Mouse (Mus musculus): ENCODE results near the gene Dnah17. TPM values are rescaled to one million over a fixed set of nuclear protein-coding genes. Genes with fewer than 3 reads are reported as not detected.

Gene Dnah17
- polyA plus RNA-seq, 1 experiment from 2014 or later = 0.15 TPM

- Histone ChIP-seq H3K27ac (no peak overlapping the region), H3K36me3 (peaks cover 10% of the 10 kb centered on the region; the same call in 1 of the 2 replicates), H3K9ac (no peak overlapping the region), H3K27me3 (replicated peaks) (no peaks in the 10 kb centered on the region), H3K4me3 (replicated peaks) (no peak overlapping the region), H3K9me3 (no peaks in the 10 kb centered on the region), H3K4me1 (peaks cover 5% of the 10 kb centered on the region), H3K4me2 (no peak overlapping the region)
- ATAC-seq (ENCODE audit: insufficient read depth, low FRiP score, low read depth) = no peak
- WGBS = 80% methylated on average over 12 of the region's 12 CpGs
Observed at GRCm38 (mm10) chr11:118014391-118014995, 115.9 kb downstream of the Dnah17 start.

DNA sequence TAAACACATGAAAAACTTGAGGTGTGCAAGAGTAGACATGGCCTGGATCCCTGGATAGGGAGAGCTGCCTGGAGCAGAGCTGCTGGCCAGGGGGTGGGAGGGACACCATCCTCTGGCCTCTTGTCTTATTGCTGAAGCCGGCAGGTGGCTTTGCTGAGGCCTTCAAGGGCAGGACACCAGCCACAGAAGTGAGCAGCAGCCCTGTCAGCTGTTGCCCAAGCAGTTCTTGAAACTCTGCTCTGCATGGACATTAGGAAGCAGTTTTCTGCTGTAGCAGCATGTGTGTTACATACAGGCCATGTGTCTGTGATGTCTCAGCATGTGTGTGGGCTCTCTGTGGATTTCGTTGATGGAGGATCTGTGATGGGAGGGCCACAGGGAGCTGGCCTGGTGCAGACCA lies 117.1 kb downstream of the Dnah17 start:
- WGBS = 63% methylated on average over 2 of the region's 2 CpGs
- Histone ChIP-seq H3K9ac (no peak overlapping the region), H3K9me3 (no peaks in the 10 kb centered on the region), H3K4me3 (replicated peaks) (no peak overlapping the region), H3K36me3 (peaks cover 7% of the 10 kb centered on the region; the same call in 1 of the 2 replicates), H3K4me1 (peaks cover 16% of the 10 kb centered on the region), H3K27ac (no peak overlapping the region), H3K4me2 (no peak overlapping the region), H3K27me3 (replicated peaks) (no peaks in the 10 kb centered on the region)
- no peak for ATAC-seq (ENCODE audit: insufficient read depth, low FRiP score, low read depth)

DNA sequence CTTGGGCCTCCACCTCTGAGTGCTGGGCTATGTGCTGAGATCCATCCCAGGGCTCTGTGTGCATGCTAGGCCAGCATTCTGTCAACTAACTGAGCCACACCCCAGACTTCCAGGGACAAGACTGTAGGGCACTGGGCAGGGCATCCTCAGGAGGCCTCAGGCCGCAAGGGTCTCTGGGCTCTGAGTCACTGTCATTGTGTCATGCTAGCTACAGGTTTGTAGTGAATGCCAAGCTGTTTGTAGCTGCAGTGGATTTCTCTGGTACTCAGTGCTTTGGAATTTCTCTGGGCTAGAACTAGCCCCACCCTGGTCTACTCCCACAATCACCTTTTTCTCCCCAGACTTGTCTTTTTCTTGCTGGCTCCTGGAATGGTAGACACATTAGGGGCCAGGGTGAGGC lies 117.8 kb downstream of the Dnah17 start:
- 0 out of 2 replicates have a peak, but pooled peaks cover under 1% of the 10 kb centered on the region for H3K36me3 ChIP-seq
- no peak overlapping the region for H3K4me2 ChIP-seq
- ATAC-seq (ENCODE audit: insufficient read depth, low FRiP score, low read depth) = no peak
- H3K27ac ChIP-seq = no peak overlapping the region
- no peak overlapping the region for H3K9ac ChIP-seq
- no peak overlapping the region for H3K4me3 ChIP-seq (replicated peaks)
- H3K4me1 ChIP-seq = peaks cover 24% of the 10 kb centered on the region
- H3K27me3 ChIP-seq (replicated peaks) = no peaks in the 10 kb centered on the region
- H3K9me3 ChIP-seq = no peaks in the 10 kb centered on the region
- 72% methylated on average over 1 of the region's 1 CpGs for WGBS

GRCm38 (mm10) chr11:118009865-118010571 lies 120.4 kb downstream of the Dnah17 start:
- peaks cover 30% of the 10 kb centered on the region for H3K4me1 ChIP-seq
- no peaks in the 10 kb centered on the region for H3K27me3 ChIP-seq (replicated peaks)
- H3K4me2 ChIP-seq = no peak overlapping the region
- H3K4me3 ChIP-seq (replicated peaks) = no peak overlapping the region
- H3K9me3 ChIP-seq = no peaks in the 10 kb centered on the region
- H3K9ac ChIP-seq = no peak overlapping the region
- peak overlapping the region; percentile 48 for H3K27ac ChIP-seq
- no peak for ATAC-seq (ENCODE audit: insufficient read depth, low FRiP score, low read depth)
- WGBS = 52% methylated on average over 4 of the region's 4 CpGs
- H3K36me3 ChIP-seq = peaks cover 18% of the 10 kb centered on the region

- Histone ChIP-seq H3K9me3 (no peaks in the 10 kb centered on the region), H3K4me3 (replicated peaks) (no peak overlapping the region), H3K36me3 (peaks cover 24% of the 10 kb centered on the region), H3K27me3 (replicated peaks) (no peaks in the 10 kb centered on the region), H3K9ac (no peak overlapping the region), H3K4me1 (peaks cover 30% of the 10 kb centered on the region), H3K27ac (no peak overlapping the region; the same call in 1 of the 2 replicates), H3K4me2 (no peak overlapping the region)
- 73% methylated on average over 8 of the region's 8 CpGs for WGBS
- no peak for ATAC-seq (ENCODE audit: insufficient read depth, low FRiP score, low read depth)
Observed at GRCm38 (mm10) chr11:118008843-118009242, 121.6 kb downstream of the Dnah17 start.

- WGBS = 63% methylated on average over 5 of the region's 5 CpGs
- H3K27ac ChIP-seq = peak overlapping the region; percentile 55; the same call in 1 of the 2 replicates
- H3K4me1 ChIP-seq = peaks cover 30% of the 10 kb centered on the region
- H3K27me3 ChIP-seq (replicated peaks) = no peaks in the 10 kb centered on the region
- H3K4me3 ChIP-seq (replicated peaks) = no peak overlapping the region
- no peak for ATAC-seq (ENCODE audit: insufficient read depth, low FRiP score, low read depth)
- no peak overlapping the region; the same call in 1 of the 2 replicates for H3K9ac ChIP-seq
- H3K4me2 ChIP-seq = no peak overlapping the region
- peaks cover 30% of the 10 kb centered on the region for H3K36me3 ChIP-seq
- H3K9me3 ChIP-seq = no peaks in the 10 kb centered on the region
Observed at GRCm38 (mm10) chr11:118008144-118008805, 122.2 kb downstream of the Dnah17 start.

DNA sequence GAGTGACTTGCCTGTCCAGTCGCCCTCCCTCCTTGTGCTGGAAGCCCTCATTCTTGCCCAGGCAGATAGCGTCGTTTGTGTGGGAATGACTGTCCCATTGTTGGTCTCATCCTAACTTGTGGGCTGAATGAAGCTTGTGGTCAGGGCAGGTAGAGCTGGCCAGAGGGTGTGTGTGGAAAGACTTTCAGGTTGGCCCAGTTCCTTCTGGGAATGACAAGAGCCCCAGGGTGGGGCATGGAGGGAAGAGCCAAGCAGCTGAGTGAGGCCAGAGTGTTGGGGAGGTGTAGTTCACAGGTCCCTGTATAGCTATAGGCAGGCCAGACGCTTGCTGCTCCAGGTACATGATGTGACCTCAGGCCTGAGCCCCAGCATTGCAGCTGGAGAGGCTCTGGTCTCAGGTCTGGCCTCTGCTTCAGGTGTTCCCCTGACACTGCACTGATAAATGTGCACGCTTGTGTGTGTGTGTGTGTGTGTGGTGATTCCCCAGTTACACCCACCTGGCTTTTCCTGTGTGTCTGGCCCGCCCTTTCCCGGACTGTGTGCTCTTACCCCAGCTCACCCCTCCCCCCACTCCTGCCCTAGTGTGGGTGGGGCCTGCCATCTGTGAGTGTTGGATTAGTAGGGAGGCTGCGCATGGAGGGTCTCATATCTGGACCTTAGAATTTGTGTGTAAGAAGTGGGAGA lies 122.8 kb downstream of the Dnah17 start:
- Histone ChIP-seq H3K4me1 (peaks cover 30% of the 10 kb centered on the region), H3K9me3 (no peaks in the 10 kb centered on the region), H3K9ac (no peak overlapping the region), H3K27ac (peak overlapping the region; percentile 55), H3K27me3 (replicated peaks) (no peaks in the 10 kb centered on the region), H3K4me3 (replicated peaks) (no peak overlapping the region), H3K4me2 (no peak overlapping the region), H3K36me3 (peaks cover 35% of the 10 kb centered on the region)
- peak; percentile 44; the same call in 1 of the 2 replicates for ATAC-seq (ENCODE audit: insufficient read depth, low FRiP score, low read depth)
- 48% methylated on average over 8 of the region's 8 CpGs for WGBS

DNA sequence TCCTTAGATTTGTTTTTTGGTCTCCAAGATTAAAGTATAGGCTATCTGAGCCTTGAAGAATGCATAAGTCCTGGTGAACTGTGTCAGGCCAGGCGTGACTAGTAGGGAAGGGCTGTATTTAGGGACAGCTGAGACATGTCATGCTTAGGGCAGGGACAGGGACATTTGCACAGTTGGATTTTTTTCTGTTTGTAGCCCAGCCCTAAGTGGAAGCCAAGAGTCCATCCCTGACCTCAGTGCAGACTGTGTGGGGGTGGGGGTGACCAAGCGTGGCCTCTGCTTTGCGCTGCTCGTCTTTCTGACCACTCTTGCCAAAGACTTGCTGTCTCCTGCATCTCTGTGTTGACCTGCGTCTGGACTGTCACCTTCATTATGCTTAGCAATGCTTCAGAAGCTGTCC lies 126.2 kb downstream of the Dnah17 start:
- H3K4me1 ChIP-seq = peaks cover 30% of the 10 kb centered on the region
- no peak for ATAC-seq (ENCODE audit: insufficient read depth, low FRiP score, low read depth)
- no peak overlapping the region; the same call in 1 of the 2 replicates for H3K27ac ChIP-seq
- no peak overlapping the region for H3K4me3 ChIP-seq (replicated peaks)
- no peaks in the 10 kb centered on the region for H3K9me3 ChIP-seq
- peaks cover 56% of the 10 kb centered on the region for H3K36me3 ChIP-seq
- no peak overlapping the region for H3K4me2 ChIP-seq
- WGBS = 76% methylated on average over 5 of the region's 5 CpGs
- no peak overlapping the region for H3K9ac ChIP-seq
- no peaks in the 10 kb centered on the region for H3K27me3 ChIP-seq (replicated peaks)

- H3K9me3 ChIP-seq = no peaks in the 10 kb centered on the region
- ATAC-seq (ENCODE audit: insufficient read depth, low FRiP score, low read depth) = no peak
- no peak overlapping the region for H3K9ac ChIP-seq
- no peak overlapping the region; the same call in 1 of the 2 replicates for H3K27ac ChIP-seq
- H3K4me1 ChIP-seq = peaks cover 30% of the 10 kb centered on the region
- H3K27me3 ChIP-seq (replicated peaks) = no peaks in the 10 kb centered on the region
- 67% methylated on average over 5 of the region's 5 CpGs for WGBS
- H3K4me2 ChIP-seq = no peak overlapping the region
- H3K4me3 ChIP-seq (replicated peaks) = no peak overlapping the region
- H3K36me3 ChIP-seq = peaks cover 56% of the 10 kb centered on the region
Observed at GRCm38 (mm10) chr11:118003718-118004117, 126.7 kb downstream of the Dnah17 start.

DNA sequence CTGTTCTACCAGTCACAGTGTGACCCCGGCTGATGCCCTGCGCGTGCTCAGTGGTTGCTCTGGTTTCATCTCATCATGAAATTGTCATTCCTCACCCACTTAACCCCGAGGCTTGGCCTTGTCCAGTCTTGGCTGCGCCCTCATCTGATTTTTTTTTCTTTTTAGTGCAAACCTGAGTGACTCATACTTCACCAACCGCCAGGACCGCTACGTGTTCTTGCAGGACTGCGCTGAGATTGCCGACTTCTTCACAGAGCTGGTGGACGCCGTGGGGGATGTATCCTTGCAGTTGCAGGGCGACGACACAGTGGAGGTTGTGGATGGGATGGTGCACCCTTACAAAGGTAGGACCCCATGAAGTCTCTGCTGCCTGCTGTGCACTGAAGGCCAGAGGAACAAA lies 127.3 kb downstream of the Dnah17 start:
- Histone ChIP-seq H3K27ac (no peak overlapping the region), H3K4me2 (no peak overlapping the region), H3K27me3 (replicated peaks) (no peaks in the 10 kb centered on the region), H3K9ac (no peak overlapping the region), H3K36me3 (peaks cover 56% of the 10 kb centered on the region), H3K4me3 (replicated peaks) (no peak overlapping the region), H3K9me3 (no peaks in the 10 kb centered on the region), H3K4me1 (peaks cover 30% of the 10 kb centered on the region)
- ATAC-seq (ENCODE audit: insufficient read depth, low FRiP score, low read depth) = no peak
- WGBS = 90% methylated on average over 14 of the region's 14 CpGs

GRCm38 (mm10) chr11:118000565-118001215 lies 129.7 kb downstream of the Dnah17 start:
- peaks cover 23% of the 10 kb centered on the region for H3K4me1 ChIP-seq
- no peaks in the 10 kb centered on the region for H3K9me3 ChIP-seq
- H3K4me3 ChIP-seq (replicated peaks) = no peak overlapping the region
- 83% methylated on average over 7 of the region's 7 CpGs for WGBS
- no peak overlapping the region for H3K4me2 ChIP-seq
- peak; percentile 60; the same call in 1 of the 2 replicates for ATAC-seq (ENCODE audit: insufficient read depth, low FRiP score, low read depth)
- no peaks in the 10 kb centered on the region for H3K27me3 ChIP-seq (replicated peaks)
- peak overlapping the region; percentile 71; the same call in 1 of the 2 replicates for H3K27ac ChIP-seq
- peaks cover 44% of the 10 kb centered on the region for H3K36me3 ChIP-seq
- no peak overlapping the region for H3K9ac ChIP-seq
